Mouse (Mus musculus) liver (tissue): ENCODE measurements at regions not wholly inside any gene's neighbourhood (a gene's known extent, or its start where the extent isn't known, plus 50 kb on each side); places are given as distances from the start of the nearest gene placed in this dataset.

Experiments
- DNase-seq: peaks from one replicate; pipeline ENCODE4 v3.0.0-alpha.2; 2020; ENCODE audit warnings: mixed read lengths

GRCm38 (mm10) chr10:125899504-125899903 is 66.5 kb upstream of the Lrig3 start:
- DNase-seq = no peak

GRCm38 (mm10) chr10:125900562-125900961 is 65.4 kb upstream of the Lrig3 start:
- DNase-seq = no peak

DNA sequence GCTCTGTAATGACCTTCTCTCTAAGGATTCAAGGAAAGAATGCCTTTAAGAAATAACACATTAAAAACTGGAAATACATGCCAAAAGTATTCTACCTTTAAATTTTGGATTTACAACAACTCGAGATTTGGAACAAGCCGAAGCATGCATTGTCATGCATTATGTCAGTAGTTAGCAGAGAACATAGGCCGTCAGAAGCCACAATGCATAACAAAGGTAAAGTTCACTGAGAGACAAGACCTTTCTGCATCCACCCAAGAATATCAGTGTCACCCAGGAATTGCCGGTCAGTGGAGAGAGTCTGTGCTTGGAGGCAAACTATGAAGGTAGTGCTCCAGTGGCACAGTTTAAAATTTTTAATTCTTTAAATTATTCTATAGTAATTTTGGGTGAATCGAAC is 63.3 kb upstream of the Lrig3 start:
- no peak for DNase-seq

DNA sequence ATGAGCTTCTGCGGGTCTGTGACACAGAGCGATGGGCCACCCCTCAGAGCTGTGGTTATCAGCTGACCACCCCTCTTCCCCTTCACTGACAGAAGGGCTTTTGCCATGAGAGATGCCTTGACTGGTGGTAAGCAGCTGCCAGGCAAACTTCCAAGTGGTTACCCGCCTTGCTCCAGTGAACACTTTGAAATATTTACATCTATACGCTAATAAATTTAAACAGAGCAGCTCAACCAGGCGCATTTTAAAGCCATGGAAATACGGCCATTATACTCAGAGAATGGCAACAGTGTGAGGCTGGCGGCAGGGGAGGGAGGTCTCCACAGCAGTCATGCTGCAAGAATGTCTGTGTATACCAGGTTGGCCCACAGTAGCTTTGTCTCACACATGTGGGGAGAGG is 53.8 kb upstream of the Lrig3 start:
- DNase-seq = no peak
